Mouse (Mus musculus) T-cell, adult 66 days (primary cell): ENCODE measurements around the gene Axdnd1. TPM values are rescaled to one million over a fixed set of nuclear protein-coding genes. Genes with fewer than 3 reads are reported as not detected.

Experiments
- total RNA-seq, 2 experiments: library from RNA; stranded (reverse); gene quantifications; 3 replicates in 1 of 2; 4 replicates in 1 of 2; pipeline ENCODE4 v1.2.4; 2023

Gene Axdnd1
- 1 to 10 TPM in 1 of 2 experiments, under 1 TPM in 1; 0.92 to 2.4 TPM for total RNA-seq

GRCm38 (mm10) chr1:156420671-156421297 lies at the start of gene Axdnd1:
Axdnd1 (minus strand) TSS chr1:156421159.

DNA sequence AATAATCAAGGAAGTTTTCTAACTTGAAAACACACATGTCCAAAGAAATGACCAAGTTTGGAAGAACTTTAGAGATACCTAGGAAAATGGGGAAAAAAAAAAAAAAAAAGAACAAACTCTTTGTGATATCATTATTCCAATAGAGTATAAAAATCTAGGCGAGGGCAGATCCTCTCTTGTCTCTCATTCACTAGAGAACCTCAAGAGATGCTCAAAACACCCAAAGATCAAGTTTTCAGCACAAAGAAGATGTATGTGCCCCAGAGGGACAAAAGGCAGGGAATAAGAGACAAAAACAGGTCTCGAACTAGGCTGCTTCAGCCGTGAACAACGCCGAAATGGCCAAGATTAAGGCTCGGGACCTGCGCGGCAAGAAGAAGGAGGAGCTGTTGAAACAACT lies 55.2 kb downstream of the Axdnd1 start, which contains the start of gene Gm2000:
Gene Gm2000 (plus strand): TSS at position 301 of the 400 bp plus-strand sequence.

DNA sequence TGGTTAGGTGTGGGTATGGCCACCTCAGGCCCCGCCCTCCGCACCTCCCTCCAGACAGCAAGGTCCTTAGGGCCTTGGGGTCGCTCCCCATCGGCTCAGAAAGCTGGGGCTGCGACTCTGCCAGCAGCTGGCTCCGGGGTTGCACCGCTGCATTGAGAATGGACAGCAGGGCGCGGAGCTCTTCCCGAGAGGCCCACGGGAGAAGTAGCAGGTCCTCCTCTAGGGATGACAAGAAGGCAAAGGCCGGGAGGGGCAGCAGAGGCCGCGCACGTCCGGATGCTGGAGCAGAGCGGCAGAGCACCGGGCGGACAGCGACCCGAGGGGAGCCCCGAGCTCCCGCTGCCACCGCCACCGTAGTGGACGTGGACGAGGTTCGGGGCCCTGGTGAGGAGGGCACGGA lies 110.3 kb downstream of the Axdnd1 start, which contains the start of gene Nphs2:
Gene Nphs2 (plus strand): TSS at position 98 of the 400 bp plus-strand sequence.

DNA sequence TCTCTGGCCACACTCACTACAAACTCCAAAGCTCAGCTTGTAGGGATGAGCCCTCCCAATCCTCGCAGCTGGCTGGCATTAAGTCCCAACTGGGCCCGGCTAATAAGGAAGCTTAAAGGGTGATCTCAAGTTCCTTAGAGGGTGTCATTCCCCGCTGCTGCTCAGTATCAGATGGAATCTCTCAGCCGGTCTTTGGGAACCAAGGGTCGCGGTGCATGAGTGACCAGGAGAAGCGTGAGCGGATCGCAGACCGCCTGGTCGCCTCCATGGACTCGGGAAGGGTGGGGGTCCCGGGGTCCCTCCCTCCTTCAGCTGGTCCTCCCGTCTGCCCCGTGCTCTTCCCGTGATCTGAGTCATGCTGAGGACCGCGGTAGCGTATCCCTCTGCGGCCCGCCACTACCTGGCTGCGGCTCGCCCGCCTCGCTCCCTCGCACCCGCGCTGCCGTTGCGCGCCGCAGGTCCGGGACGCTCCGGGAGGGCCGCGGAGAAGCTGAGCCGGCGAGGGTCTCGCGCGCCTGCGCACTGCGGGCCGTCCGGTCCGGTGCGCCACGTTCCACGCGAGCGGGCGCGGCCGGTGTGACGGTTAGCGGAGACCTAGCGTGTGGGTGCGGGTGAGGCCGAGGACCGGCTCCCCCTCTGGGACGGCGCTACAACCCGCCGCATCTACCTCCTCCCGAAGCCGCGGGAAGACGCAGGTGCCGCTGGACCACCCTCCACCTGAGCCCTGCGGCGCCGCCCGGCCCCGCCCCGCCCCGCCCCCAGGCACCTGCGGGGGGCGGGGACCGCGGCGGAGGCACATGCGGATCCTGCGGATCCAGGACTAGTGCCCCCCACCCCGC lies 117.8 kb downstream of the Axdnd1 start, which contains the start of gene Tdrd5:
Gene Tdrd5 (minus strand): TSS at position 754 of the 839 bp plus-strand sequence.

Other genes with a start within 250 kb of the Axdnd1 start
- gene Fam163a, start 216.1 kb downstream of the Axdnd1 start, total RNA-seq, result not detected
- not detected for gene Tdrd5, start 117.5 kb downstream of the Axdnd1 start, total RNA-seq
- not detected for gene Nphs2, start 110.4 kb downstream of the Axdnd1 start, total RNA-seq
- gene Gm2000, start 55.1 kb downstream of the Axdnd1 start, total RNA-seq, result 1,000 to 10,000 TPM; 1,550 to 1,558 TPM
- gene Soat1, start 53.2 kb upstream of the Axdnd1 start, total RNA-seq, result 10 to 100 TPM; 24.9 to 48.9 TPM
- gene Gm10031, start 102.9 kb upstream of the Axdnd1 start, total RNA-seq, result 10 to 100 TPM; 34.0 to 34.4 TPM
- 10 to 100 TPM; 36.2 to 42.0 TPM for gene Abl2, start 137.6 kb upstream of the Axdnd1 start, total RNA-seq